Mouse (Mus musculus) lung, adult 2 months (tissue): ENCODE measurements around the gene I830077J02Rik.

Experiments used
- CTCF ChIP-seq: fragments of 200-500 bp; IDR thresholded peaks from 2 replicates; pipeline ENCODE4 v1.5.1; 2011; ENCODE audit warnings: mild to moderate bottlenecking, low read length, control low read depth; ENCODE audit not compliant: insufficient read depth
- POLR2A ChIP-seq: fragments of 200-500 bp; IDR thresholded peaks from 2 replicates; pipeline ENCODE4 v1.6.1; 2011; ENCODE audit warnings: low read depth, mild to moderate bottlenecking, control low read depth, low read length, borderline replicate concordance; ENCODE audit errors: extremely low read depth

DNA sequence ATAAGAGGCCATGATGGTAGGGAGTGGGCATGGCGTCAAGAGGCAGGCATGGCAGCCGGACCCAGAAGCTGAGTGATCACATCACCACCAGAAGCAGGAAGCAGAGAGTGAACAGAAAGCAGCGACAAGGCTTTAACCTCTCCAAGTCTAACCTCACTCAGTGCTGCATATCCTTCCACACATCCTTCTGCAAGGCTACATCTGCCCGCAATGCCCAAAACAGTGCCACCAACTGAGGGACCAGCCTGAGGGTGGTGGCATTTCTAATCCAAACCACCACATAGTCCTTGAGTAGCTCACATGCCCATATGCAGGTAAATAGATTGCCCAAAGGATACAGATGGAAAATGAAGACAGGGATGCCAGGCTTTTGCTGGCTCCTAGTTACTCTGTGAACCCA, 23.5 kb downstream of the I830077J02Rik start:
- TF ChIP-seq CTCF (no peak), POLR2A (no peak)
